Mouse (Mus musculus): ENCODE data around the gene Gm45234. TPM values are rescaled to one million over a fixed set of nuclear protein-coding genes. Genes with fewer than 3 reads are reported as not detected.
"Not testable (repeated sequence)": the region's sequence is repeated elsewhere in the genome, so short reads cannot be mapped to it uniquely, and the experiment has no call there.

The Gm45234 gene
- total RNA-seq (2014; rRNA removed; ENCODE audit: low replicate concordance) (not detected in 2 replicates), polyA plus RNA-seq (2015; fragmentation: Nextera tagmentation; extraction: Ambion mirVana) (not detected in 2 replicates)

- Histone ChIP-seq H3K9me3 (replicated peaks; ENCODE audit: control insufficient read depth, low read length) (no peaks in the 10 kb centered on the region), H3K27me3 (ENCODE audit: control insufficient read depth, insufficient read depth, low read length) (no peaks in the 10 kb centered on the region), H3K27ac (ENCODE audit: low read depth) (peak within 1 kb of the TSS; percentile 96), H3K9ac (replicated peaks; ENCODE audit: low read depth, low read length) (peak within 1 kb of the TSS; percentile 99), H3K4me1 (ENCODE audit: control insufficient read depth, insufficient read depth) (peaks cover 43% of the 10 kb centered on the region), H3K4me3 (ENCODE audit: low read depth, low read length) (peak within 1 kb of the TSS; percentile 93), H3K36me3 (replicated peaks; ENCODE audit: control insufficient read depth, insufficient read depth, low read length) (peaks cover 4% of the 10 kb centered on the region; the same call in 1 of the 2 replicates), H3K4me2 (ENCODE audit: low read depth, low read length) (peak within 1 kb of the TSS; percentile 86)
- TF ChIP-seq EP300 (IDR thresholded peaks at IDR 0.05; ENCODE audit: low read depth), result 0 out of 2 replicates have a peak, but pooled peaks have one; percentile 8
- TF ChIP-seq CTCF (IDR thresholded peaks at IDR 0.05; ENCODE audit: low read depth), result no peak
- WGBS, result under 1% methylated on average over 67 of the region's 100 CpGs
- DNase-seq (ENCODE audit: low spot score) (peak; percentile 72), ATAC-seq (ENCODE audit: insufficient read depth, low read depth) (peak; percentile 59)
These were observed at the start of gene Gm45234, which contains the start of gene Atn1 for GRCm38 (mm10) chr6:124755831-124756595. Gm45234 (minus strand) TSS chr6:124756021. Atn1 (minus strand) TSS chr6:124756524.

DNA sequence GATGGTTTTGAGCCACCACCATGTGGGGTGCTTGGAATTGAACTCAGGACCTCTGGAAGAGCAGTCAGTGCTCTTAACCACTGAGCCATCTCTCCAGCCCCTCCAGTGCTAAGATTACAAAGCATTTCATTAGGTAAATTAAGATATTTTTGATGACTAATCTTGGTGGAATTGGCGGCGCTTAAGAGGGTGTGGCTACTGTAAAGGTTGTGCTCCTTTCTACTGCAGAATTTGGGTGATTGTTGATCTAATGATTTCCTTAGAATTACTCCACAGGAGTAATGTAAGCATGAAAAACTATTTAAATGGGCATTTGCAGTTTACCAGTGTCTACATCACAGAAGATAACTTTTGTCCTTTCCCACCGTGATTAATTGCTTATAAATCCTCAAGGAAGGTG, 48.5 kb upstream of the Gm45234 start:
- no peaks in the 10 kb centered on the region for H3K27me3 ChIP-seq (ENCODE audit: control insufficient read depth, insufficient read depth, low read length)
- WGBS, result 87% methylated on average over 3 of the region's 3 CpGs
- H3K4me3 ChIP-seq (ENCODE audit: low read depth, low read length), result no peak overlapping the region
- DNase-seq (ENCODE audit: low spot score), result no peak
- no peaks in the 10 kb centered on the region for H3K9me3 ChIP-seq (replicated peaks; ENCODE audit: control insufficient read depth, low read length)
- no peaks in the 10 kb centered on the region for H3K36me3 ChIP-seq (replicated peaks; ENCODE audit: control insufficient read depth, insufficient read depth, low read length)
- H3K4me2 ChIP-seq (ENCODE audit: low read depth, low read length), result no peak overlapping the region
- no peak overlapping the region for H3K27ac ChIP-seq (ENCODE audit: low read depth)
- H3K4me1 ChIP-seq (ENCODE audit: control insufficient read depth, insufficient read depth), result peaks cover 10% of the 10 kb centered on the region
- no peak overlapping the region for H3K9ac ChIP-seq (replicated peaks; ENCODE audit: low read depth, low read length)
- no peak for ATAC-seq (ENCODE audit: insufficient read depth, low read depth)
- TF ChIP-seq EP300 (IDR thresholded peaks at IDR 0.05; ENCODE audit: low read depth) (no peak), CTCF (IDR thresholded peaks at IDR 0.05; ENCODE audit: low read depth) (no peak)

DNA sequence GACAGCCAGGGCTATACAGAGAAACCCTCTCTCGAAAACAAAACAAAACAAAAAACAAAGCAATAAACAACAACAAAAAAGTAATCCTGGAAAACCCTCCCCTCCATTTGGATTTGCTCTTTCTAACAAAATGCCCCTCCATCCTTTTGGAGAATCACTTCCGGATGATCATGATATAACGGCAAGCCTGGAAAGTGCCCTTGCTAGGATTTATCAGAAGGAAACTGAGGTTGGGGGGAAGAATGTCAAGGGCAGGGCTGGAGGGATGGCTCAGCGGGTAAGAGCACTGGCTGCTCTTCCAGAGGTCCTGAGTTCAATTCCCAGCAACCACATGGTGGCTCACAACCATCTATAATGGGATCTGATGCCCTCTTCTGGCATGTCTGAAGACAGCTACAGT, 47.9 kb upstream of the Gm45234 start:
- H3K4me2 ChIP-seq (ENCODE audit: low read depth, low read length); H3K27me3 ChIP-seq (ENCODE audit: control insufficient read depth, insufficient read depth, low read length); ATAC-seq (ENCODE audit: insufficient read depth, low read depth); H3K9ac ChIP-seq (replicated peaks; ENCODE audit: low read depth, low read length); DNase-seq (ENCODE audit: low spot score); H3K36me3 ChIP-seq (replicated peaks; ENCODE audit: control insufficient read depth, insufficient read depth, low read length); H3K4me3 ChIP-seq (ENCODE audit: low read depth, low read length); H3K4me1 ChIP-seq (ENCODE audit: control insufficient read depth, insufficient read depth); H3K27ac ChIP-seq (ENCODE audit: low read depth); H3K9me3 ChIP-seq (replicated peaks; ENCODE audit: control insufficient read depth, low read length): not testable (repeated sequence)
- WGBS, result 93% methylated on average over 4 of the region's 4 CpGs

- TF ChIP-seq CTCF (IDR thresholded peaks at IDR 0.05; ENCODE audit: low read depth) (no peak), EP300 (IDR thresholded peaks at IDR 0.05; ENCODE audit: low read depth) (no peak)
- WGBS, result 77% methylated on average over 3 of the region's 3 CpGs
- DNase-seq (ENCODE audit: low spot score), result no peak
- Histone ChIP-seq H3K4me2 (ENCODE audit: low read depth, low read length) (no peak overlapping the region), H3K27me3 (ENCODE audit: control insufficient read depth, insufficient read depth, low read length) (no peaks in the 10 kb centered on the region), H3K27ac (ENCODE audit: low read depth) (no peak overlapping the region), H3K9me3 (replicated peaks; ENCODE audit: control insufficient read depth, low read length) (no peaks in the 10 kb centered on the region), H3K36me3 (replicated peaks; ENCODE audit: control insufficient read depth, insufficient read depth, low read length) (no peaks in the 10 kb centered on the region), H3K4me3 (ENCODE audit: low read depth, low read length) (no peak overlapping the region), H3K4me1 (ENCODE audit: control insufficient read depth, insufficient read depth) (peaks cover 7% of the 10 kb centered on the region), H3K9ac (replicated peaks; ENCODE audit: low read depth, low read length) (no peak overlapping the region)
- ATAC-seq (ENCODE audit: insufficient read depth, low read depth), result no peak
These were observed 47.2 kb upstream of the Gm45234 start for GRCm38 (mm10) chr6:124803061-124803460.

- H3K27ac ChIP-seq (ENCODE audit: low read depth); H3K27me3 ChIP-seq (ENCODE audit: control insufficient read depth, insufficient read depth, low read length); H3K9me3 ChIP-seq (replicated peaks; ENCODE audit: control insufficient read depth, low read length); H3K36me3 ChIP-seq (replicated peaks; ENCODE audit: control insufficient read depth, insufficient read depth, low read length); H3K4me1 ChIP-seq (ENCODE audit: control insufficient read depth, insufficient read depth); H3K4me3 ChIP-seq (ENCODE audit: low read depth, low read length); H3K9ac ChIP-seq (replicated peaks; ENCODE audit: low read depth, low read length); DNase-seq (ENCODE audit: low spot score); ATAC-seq (ENCODE audit: insufficient read depth, low read depth): not testable (repeated sequence)
- peak overlapping the region; percentile 44 for H3K4me2 ChIP-seq (ENCODE audit: low read depth, low read length)
- WGBS, result 16% methylated on average over 6 of the region's 9 CpGs
These were observed 46.6 kb upstream of the Gm45234 start for GRCm38 (mm10) chr6:124802400-124802799.

- no peak for DNase-seq (ENCODE audit: low spot score)
- H3K36me3 ChIP-seq (replicated peaks; ENCODE audit: control insufficient read depth, insufficient read depth, low read length), result no peaks in the 10 kb centered on the region
- TF ChIP-seq EP300 (IDR thresholded peaks at IDR 0.05; ENCODE audit: low read depth) (no peak), CTCF (IDR thresholded peaks at IDR 0.05; ENCODE audit: low read depth) (no peak)
- 76% methylated on average over 2 of the region's 2 CpGs for WGBS
- no peak for ATAC-seq (ENCODE audit: insufficient read depth, low read depth)
- no peak overlapping the region for H3K4me2 ChIP-seq (ENCODE audit: low read depth, low read length)
- H3K9me3 ChIP-seq (replicated peaks; ENCODE audit: control insufficient read depth, low read length), result no peaks in the 10 kb centered on the region
- no peaks in the 10 kb centered on the region for H3K4me1 ChIP-seq (ENCODE audit: control insufficient read depth, insufficient read depth)
- H3K9ac ChIP-seq (replicated peaks; ENCODE audit: low read depth, low read length), result no peak overlapping the region
- H3K4me3 ChIP-seq (ENCODE audit: low read depth, low read length), result no peak overlapping the region
- H3K27me3 ChIP-seq (ENCODE audit: control insufficient read depth, insufficient read depth, low read length), result no peaks in the 10 kb centered on the region
- no peak overlapping the region for H3K27ac ChIP-seq (ENCODE audit: low read depth)
These were observed 40.4 kb upstream of the Gm45234 start for GRCm38 (mm10) chr6:124796200-124796599.
